Mouse (Mus musculus) ES-CJ7 (cell line): ENCODE data around the gene Tbl1x.

Source experiments
- DNase-seq: peaks from one replicate; pipeline ENCODE4 v3.0.0; 2011; ENCODE audit warnings: low read depth, low spot score

The Tbl1x gene

DNA sequence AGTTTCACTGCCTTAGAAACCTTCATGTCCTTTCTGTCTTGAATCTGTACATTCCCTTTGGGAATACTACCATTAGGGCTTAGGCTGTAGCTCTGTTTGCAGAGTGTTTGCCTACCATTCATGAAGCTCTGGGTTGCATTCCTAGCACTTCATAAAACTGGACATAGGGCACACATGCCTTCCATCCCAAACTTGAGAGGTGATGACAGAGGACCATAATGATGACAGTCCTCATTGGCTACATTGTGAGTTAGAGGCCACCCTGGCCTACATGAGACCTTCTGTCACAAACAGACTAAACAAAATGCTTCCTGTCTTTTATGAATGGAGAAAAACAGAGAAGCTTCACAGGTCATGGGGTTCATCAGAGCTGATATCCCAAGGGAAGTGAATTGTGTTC lies 33.2 kb downstream of the Tbl1x start:
- no peak for DNase-seq

GRCm38 (mm10) chrX:77544550-77544949 lies 33.7 kb downstream of the Tbl1x start:
- DNase-seq, result no peak

GRCm38 (mm10) chrX:77545362-77546078 lies 34.7 kb downstream of the Tbl1x start:
- no peak for DNase-seq

- no peak for DNase-seq
These were observed 35.6 kb downstream of the Tbl1x start for GRCm38 (mm10) chrX:77546448-77546847.

GRCm38 (mm10) chrX:77548951-77549350 lies 38.1 kb downstream of the Tbl1x start:
- DNase-seq, result no peak

DNA sequence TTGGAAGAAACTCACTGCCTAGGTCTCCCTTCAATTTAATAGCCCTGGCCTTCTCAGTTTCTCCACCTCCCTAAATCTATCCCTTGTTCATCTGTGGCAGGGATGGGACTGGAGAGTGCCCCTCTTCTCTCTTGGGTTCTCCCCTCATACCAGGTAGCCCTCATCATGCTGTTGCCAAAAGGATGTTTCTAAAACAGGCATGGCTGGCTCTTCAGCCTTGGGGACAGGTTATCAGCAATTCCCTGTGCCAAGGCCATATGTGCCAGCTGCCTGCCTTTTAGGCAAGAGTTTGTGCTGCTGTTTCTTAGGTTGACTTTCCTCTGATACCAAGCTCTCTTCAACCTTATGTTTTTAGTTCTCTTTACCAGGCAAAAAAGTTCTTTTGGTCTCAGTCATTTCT lies 39.6 kb downstream of the Tbl1x start:
- DNase-seq, result no peak

GRCm38 (mm10) chrX:77551306-77551705 lies 40.5 kb downstream of the Tbl1x start:
- DNase-seq, result no peak

DNA sequence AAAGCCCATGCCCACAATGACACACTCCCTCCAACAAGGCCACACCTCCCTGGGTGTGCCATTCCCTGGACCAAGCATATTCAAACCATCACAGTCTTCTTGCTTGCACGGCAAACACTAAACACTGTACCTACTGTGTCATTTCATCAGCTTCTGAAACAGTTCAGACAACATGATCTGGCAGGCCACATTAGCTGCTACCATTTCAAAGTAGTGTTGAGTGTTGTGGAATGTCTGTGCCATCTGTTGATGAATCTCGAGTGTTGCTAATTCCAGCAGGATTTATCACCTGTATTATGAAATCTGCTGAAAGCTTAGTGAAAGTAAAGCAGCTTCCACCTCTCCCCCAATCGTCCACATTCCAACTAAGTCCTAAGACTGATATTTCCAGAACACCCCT lies 41.3 kb downstream of the Tbl1x start:
- no peak for DNase-seq

DNA sequence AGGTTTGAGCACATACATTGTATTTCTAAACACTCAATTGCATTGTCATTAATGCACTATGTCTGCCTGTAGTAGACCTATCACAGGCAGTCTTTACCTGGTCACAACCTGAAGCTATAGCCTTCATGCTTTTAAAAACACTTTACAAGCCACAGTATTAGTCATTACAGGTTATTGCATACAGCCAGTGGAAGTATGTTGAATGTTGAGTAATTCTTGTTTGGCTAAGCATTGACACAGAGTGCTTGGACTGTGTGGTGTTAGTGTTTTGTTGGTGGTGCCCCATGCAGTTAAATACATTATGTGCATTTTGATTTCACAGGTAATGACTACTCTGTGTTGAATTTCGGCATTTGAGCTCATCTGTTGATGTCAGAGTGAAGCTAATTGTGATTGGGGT lies 45.2 kb downstream of the Tbl1x start:
- DNase-seq, result no peak

DNA sequence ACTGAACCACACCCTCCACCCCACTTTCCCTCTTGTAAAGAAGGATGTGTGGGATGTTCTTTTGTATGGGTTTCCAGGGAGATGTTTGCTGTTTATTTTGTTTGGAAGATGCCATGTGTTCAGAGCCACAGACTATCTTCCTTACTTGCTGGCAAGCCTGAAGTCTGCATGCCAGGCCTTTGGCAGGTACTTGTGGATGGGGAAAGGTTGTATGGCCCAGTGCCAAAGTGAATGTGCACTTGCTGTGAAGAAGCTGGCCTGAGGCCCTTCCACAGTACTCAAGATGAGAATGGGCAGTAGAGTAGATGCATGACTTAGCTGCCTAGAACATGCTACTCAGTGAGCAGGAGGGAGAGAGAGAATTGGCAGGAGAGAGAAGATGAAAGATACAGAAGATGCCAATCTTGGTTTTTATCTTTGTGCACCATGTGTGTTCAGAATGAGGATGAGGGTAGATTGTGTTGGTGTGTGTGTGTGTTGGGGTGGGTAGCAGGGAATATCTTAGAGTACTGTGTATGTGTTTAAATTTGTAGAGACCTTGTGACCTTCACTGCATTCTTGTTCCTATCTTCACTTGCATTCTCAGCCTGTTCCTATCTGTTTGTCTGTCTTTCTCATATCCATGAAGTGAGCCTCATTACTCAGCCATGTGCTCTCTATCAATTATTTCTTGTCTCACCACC lies 48.5 kb downstream of the Tbl1x start:
- DNase-seq, result no peak

GRCm38 (mm10) chrX:77563616-77564015 lies 52.8 kb downstream of the Tbl1x start:
- no peak for DNase-seq

DNA sequence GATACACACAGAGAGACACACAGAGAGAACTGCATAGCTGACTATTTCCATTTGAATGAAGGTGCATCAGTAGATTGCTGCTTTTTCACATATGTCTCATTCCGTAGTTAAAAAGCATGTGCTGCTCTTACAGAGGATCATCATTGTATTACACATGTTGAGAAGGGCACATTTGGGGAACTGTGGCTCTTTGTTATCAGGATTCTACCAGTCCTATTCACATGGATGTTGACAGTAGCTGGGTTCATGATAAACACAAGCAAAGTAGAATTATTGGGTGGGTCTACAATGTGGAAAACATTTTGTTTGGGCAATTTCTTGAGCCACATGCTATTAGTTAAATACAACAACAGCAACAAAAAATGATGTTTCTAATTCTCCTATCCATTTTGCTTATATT lies 55.9 kb downstream of the Tbl1x start:
- no peak for DNase-seq

- DNase-seq, result peak; percentile 91
These were observed 57.2 kb downstream of the Tbl1x start for GRCm38 (mm10) chrX:77568013-77568412.

GRCm38 (mm10) chrX:77573743-77574142 lies 62.9 kb downstream of the Tbl1x start:
- no peak for DNase-seq

- no peak for DNase-seq
These were observed 66.3 kb downstream of the Tbl1x start for GRCm38 (mm10) chrX:77577108-77577507.

DNA sequence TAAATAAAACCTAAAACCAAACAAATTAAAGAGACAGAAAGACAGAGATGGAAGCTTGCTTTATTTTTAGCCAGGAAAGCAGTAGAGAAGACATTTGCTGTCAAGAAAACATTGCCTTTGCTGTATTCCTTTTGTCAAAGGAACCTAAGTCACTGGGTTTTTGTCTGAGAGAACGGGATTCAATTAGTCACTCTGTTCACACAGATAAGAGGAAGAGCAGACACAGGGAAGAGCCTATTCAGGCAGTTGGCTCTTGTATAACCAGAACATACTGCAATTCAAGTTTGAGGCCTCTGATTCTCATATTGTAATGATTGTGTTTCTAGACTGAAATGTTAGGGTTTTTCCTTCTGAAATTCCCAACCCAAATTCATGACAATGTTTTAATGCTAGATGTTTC lies 67.4 kb downstream of the Tbl1x start:
- DNase-seq, result no peak

DNA sequence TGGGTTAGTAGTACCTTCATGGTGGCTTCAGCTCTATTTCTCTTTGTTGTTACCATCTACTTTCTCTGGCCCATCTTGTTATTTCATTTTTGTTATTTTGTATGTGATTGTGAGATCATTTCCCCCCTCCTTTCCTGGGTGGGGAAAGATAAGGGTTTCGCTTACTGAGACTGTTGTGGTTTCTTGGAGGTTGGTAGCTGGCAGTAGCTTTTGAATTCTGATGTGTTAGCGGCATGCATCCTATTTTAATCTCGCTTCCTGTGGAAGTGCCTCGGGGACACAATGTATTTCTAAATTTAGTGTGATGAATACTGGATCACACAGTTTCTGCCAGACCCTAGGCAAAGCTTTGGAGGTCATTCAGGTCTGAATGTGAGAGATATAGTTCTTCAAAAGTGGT lies 69.2 kb downstream of the Tbl1x start:
- no peak for DNase-seq

DNA sequence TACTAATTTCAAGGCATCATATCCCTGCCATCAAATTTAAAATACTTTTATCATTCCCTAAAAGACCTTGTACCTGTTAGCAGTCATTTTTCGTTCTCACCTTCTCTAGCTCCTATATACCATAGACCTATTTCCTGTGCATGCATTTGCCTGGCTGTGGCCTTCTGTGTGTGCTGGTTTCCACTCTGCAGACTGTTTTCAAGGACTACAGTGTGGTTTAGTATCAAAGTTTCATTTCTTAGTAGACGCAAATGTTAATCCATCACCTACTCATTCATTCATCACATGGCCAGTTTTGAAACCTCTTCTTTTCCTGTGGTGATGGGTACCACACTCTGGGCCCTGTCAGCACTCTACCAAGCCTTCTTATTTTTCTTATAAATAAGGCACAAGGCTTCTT lies 75.2 kb downstream of the Tbl1x start:
- no peak for DNase-seq

DNA sequence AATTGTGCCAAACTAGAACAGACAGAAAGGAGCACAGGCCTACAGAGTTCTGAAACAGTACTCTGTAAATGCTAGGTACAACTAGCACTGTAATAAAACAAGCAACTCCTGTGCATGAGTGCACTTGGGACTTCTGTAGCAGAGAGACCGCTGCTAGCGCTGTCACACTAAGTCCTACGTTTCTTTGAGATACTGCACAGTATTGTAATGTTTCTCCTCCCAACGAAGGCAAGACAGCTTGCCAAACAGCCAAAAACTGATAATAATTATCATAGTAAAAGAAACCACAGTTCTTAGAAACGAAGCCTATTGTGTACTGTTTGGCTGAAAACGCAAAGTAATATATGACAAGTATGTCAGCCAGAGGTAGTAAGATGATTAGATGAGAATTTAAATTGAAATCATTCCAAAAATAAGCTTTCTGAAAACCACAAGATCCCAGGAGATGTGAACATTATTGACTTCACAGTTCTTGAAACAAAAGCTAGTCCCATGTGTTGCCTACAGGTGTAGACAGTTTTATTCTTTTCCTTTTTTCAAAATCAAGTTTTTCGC lies 83.9 kb downstream of the Tbl1x start:
- no peak for DNase-seq

- DNase-seq, result no peak
These were observed 86.9 kb downstream of the Tbl1x start for GRCm38 (mm10) chrX:77597674-77598073.

GRCm38 (mm10) chrX:77598736-77599135 lies 87.9 kb downstream of the Tbl1x start:
- DNase-seq, result no peak

GRCm38 (mm10) chrX:77603496-77604258 lies 92.9 kb downstream of the Tbl1x start:
- DNase-seq, result no peak
